Mouse (Mus musculus) lung, postnatal 14 days (tissue): Measurements from ENCODE around the gene Gorasp1.

ENCODE experiments used
- DNase-seq: peaks from one replicate; pipeline ENCODE4 v3.0.0; 2021

The Gorasp1 gene

DNA sequence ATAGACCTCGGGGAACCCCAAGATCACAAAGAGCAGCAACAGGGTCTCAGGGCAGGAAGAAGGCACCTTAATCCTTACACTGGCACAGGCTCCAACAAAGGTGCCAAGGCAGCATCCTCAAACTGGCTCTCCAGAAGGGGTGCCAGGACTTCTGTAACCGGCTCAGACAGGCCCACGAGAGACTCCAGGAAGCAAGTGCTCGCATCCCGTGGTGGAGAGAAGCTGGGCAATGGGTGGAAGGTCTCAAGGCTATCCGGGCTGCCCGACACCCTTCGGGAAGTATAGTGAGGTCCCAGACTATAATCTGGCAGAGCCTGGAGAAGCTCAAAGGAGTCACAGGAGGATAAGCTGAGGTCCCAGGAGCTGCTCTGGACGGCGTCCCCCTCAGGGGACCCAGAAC lies 34.8 kb upstream of the Gorasp1 start:
- no peak for DNase-seq

DNA sequence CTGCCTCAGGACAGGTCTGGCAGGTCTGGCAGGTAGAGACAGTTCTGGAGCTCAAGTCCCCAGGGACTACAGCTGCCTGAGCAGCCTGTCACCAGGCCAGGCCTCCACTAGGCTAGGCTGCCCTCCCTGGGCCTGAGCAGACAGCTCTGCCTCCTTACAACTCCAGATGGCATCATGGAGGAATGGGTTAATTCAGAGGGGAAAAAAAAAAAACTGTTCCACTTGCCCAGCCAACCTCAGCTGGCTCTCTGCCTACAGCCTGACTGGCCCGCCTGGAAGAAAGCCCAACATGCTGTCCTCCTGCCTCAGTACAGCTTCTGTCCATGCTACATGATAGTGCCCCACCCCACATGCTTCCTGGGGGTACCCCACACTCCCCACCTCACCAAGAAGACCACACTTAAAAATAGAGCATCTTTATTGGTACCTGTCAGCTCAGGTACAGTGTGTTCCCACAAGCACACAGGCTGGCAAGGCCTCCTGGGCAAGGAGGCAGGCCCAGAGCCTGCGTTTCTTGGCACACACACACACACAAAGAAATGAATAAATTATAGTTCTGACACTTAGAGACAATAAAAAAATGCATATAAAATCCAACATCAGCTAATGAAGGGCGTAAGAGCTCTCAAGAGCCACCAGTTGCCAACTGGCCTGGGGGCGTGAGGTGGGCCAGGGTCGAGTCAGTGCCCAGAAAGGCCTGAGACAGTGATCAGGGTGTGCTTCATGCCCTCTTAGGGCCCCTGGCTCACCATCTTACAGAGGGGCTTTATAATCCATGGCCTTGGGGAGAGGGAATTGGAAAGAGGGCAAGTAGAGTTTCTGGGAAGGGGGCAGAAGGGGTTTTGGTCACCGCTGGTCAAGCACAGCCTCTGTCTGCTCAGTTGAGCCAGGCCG lies 33.6 kb upstream of the Gorasp1 start:
- DNase-seq = no peak

DNA sequence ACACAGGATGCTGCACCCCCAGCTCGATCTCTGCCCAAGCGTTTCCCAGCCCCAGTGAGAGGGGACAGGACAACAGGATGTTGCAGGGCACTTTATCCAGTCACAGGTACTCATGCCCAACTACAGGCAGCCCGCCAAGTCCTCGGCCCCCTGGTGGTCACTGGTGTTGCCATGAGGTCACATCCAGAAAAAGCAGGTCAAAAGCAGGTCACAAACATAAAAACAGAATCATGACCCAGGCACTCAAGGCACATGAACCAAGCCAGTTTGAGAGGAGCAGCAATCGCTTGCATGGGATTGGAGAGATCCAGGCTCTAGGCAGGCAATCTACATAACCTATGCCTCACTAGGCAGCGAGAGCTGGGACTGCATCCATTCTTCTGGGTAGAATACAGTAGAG lies 32.9 kb upstream of the Gorasp1 start:
- DNase-seq = peak; percentile 78

DNA sequence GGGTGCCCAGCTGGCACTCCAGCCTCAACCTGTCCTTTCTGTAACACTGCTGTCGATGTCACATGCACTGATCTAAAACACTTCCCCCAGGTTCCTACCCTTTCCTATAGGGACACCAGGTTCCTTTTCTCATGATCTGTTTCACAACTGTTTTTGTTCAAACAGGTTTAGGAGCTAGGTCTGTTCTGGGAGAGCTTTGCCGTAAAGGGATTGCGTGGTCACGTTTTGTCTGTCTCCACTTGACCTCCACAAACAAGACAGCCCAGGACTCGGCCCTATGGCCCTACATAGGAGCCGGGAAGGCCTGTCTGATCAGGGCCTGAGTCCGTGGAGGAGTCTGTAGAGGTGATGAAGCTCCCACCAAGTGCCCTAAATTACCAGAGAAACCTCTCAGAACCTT lies 32.4 kb upstream of the Gorasp1 start:
- DNase-seq = no peak

DNA sequence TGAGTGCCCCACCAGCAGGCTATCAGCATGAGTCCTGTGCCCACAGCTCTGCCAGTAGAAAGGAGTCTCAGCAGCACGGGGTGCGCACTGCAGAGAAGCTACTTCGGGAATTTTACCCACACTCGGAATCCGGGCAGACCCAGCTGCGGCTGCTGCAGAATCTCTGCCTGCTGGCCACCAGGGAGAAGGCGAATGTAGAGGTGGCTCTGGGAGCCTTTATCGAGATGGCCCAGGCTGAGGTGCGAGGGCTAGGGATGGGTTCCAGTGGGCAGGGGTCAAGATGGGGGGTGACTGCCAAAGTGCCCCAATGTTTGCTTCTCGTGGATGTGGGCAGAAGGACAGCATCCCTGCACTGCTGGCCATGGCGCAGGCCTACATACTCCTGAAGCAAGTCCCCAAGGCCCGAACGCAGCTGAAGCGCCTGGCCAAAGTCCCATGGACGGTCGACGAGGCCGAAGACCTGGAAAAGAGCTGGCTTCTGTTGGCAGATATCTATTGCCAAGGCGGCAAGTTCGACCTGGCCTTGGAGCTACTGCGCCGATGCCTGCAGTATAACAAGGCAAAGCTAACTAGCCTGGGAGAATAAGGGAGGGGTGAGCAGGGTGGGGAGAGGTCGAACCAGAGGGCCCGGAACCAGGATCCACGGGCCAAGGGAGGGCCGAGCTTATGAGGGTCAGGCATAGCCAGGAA lies 29.0 kb upstream of the Gorasp1 start:
- DNase-seq = no peak

DNA sequence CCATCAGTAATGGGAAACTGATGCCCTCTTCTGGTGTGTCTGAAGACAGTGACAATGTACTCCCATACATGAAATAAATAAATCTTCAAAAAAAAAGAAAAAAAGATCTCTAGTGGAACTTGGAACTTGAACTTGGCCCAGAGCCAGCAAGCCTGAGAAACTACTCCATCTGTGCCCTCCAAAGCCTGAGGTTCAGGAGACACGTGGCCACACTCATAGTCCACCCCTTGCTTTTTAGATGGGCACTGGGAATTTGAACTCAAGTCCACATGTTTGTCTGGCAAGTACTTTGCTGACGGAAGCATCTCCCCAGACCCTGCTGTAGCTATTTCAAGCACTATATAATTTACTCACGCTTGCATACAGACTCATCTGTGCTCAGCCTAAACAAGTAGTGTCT lies 27.8 kb upstream of the Gorasp1 start:
- no peak for DNase-seq

DNA sequence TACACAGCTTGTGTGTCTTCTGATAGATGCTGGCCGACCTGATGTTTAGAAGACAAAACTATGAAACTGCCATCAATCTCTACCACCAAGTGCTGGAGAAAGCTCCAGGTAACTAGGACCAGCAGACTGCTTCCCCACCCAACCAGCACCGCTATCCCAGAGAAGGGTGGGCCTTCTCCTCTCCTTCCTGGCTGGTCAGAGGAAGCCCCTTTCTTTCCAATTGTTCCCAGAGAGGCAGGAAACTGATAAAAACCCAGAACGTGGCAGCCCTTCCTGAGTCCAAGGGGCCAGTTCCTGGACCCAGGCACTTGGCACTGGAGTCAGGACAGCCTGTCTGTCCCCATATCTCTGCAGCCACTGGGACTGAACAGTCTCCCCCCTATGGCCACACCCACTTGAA lies 26.8 kb upstream of the Gorasp1 start:
- DNase-seq = peak; percentile 60

DNA sequence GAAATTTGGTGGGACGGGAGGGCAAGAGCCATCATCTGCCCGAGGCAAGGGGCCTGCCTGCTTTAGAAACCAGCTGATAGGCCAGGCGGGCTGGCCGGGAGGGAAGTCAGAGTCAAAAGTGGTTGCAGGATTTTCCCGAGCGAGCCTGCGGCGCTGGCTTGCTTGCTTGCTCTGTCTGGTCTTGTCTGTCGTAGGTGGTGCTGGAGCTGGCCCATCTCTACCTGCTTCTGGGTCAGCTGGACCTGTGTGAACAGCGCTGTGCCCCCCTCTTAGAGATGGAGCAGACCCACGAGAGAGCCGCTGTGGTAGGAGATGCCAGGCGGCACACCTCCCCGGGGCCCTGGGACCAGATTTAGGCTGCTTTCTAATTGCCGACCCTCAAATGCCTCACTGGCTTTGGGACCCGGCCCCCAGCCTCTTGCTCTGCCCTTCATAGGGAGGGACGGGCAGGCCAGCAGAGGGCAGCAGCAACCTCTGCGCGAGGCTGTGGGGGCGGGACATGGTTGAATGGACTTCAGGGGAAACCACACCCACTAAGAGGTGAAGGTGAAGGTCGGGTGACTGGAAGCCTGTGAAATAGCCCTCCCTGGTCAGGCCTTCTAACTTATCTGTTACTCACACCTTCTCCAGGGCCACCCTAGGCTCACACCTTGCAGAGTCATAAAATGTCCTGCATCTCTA lies 25.8 kb upstream of the Gorasp1 start:
- peak; percentile 87 for DNase-seq

DNA sequence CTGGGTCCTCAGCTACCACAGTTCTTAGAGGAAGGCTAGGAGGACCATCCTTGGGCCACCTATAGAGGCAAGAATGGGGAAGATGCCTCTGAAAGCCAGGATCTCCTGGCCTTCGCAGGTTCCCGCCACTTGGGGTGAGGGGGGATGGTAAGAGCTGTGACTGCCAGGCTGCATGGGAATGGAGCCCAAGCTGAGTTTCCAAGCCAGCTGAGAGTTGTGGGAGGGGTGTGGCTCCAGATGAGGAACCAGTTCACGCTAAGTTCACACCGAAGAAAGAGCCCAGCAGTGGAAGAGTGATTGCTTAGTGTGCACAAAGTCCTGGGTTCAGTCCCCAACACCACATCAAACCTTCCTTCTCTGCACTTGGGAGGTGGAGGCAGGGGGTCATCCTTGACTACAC lies 24.9 kb upstream of the Gorasp1 start:
- DNase-seq = no peak

DNA sequence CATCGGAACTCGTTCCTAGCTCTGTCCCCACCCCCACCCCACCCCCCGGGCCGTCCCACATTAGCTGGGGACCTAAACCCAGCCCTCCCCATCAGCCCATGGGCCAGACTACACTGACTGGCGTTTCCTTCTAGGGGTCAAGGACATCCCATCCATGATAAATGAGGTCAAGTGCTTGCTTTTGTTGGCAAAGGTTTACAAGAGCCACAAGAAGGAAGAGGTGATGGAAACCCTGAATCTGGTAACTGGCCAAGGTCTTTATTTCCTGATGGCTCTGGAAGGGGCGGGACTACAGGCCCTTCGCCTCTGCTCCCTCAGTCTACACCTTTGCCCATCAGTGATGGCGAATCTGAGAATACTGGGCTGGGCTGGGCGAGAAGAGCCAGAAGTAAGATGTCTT lies 21.5 kb upstream of the Gorasp1 start:
- no peak for DNase-seq

DNA sequence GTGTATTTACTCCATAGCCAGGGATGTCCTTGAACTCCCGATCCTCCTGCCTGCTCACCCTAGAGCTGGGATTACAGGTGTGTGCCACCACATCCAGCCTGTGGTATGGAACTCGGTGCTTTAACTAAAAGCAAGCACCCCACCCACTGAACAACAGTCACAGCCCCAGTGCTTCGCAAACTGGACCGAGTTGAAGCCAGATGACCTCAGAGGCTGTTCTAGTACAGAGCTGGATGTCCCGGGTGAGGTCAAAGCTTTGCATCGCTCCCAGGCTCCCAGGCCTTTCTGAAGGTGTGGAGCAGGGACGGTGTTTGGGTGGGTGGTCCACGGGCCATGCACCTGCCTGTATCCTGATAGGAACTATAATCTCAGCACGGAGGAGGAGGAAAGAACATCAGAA lies 14.0 kb upstream of the Gorasp1 start:
- no peak for DNase-seq

DNA sequence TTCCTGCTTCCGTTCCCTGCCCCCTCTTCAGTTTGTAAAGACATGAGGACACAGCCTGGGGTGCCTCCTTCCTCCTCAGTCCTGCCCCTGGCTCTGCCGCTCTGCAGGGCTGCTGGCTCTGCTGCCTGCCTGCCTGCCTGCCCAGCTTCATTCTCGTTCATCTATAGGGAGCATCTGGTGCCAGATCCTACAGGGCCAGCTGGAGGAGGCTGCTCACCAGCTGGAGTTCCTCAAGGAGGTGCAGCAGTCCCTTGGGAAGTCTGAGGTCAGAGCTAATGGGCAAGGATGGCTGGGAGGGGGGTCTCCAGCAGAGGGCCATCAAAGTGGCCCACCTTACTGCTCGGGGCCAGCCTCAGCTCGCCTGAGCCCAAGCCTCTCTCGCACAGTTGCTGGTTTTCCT lies 13.1 kb upstream of the Gorasp1 start:
- no peak for DNase-seq

DNA sequence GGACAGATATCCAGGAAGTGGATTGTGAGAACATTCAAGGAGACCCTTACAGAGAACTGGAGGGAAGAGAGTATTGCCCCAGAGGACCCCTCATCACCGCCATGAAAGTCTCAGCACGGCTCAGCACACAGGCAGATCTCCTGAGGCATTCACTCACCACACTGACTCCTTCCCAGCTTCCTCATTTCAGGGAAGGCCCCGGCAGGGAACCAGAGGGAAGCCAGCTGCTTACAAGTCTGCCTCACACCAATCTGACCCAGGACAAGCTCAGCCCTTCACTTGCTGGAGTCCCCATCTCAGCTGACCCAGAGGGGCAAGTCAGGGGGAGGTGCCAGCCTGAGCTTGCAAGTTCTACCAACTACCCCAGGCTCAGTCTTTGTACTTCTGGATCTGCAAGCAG lies 11.4 kb upstream of the Gorasp1 start:
- DNase-seq = no peak

DNA sequence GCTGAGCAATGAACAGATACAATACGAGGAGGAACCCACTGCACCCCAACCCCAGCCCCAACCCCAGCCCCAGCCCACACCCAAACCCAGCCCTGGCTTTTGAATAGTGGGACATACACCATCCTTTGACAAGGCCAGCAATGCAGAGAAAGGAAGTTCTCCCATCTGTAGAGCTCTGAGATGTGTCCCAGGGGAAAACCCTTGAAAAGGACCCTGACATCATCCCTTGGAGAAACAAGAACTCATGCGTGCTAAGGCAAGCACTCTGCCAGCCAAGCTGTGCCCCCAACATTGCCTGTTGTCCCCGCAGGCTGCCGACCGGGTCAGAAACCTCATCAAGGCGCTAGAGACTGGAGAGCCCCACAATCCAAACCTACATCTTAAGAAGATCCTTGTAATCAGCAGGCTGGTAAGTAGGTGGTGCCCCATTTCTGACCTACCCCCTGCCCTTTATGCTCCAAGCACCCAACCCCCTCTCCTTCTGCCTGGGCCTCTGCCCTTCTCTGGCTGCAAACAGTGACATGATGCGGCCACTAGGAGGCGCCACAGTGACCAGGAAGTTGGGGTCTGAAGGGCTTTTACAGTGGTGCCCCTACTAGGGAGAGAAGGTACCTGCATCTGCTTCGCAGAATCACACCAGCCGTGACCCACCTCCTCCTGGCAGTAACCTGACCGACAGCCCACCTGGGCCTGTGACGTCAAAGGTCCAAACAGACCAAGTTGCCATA lies 8.0 kb upstream of the Gorasp1 start:
- DNase-seq = peak; percentile 23

DNA sequence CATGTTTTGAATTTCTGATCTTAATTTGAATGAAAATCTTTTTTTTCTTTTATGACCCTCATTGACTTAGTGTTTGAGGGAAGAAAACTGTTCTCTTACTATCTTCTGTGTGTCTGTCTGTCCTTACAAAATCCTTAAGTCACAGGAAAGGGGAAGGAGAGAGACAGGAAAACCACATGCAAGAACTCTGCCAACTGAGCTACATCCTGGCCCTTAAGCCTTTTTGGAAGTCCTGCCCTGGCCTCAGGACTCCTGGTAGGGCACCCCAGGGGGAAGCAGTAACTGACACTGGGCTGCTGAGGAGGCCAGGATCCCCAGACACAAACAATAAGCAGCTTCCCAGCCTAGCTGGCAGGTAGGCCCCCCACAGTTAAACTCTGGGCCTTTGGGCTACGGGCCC lies 6.0 kb upstream of the Gorasp1 start:
- DNase-seq = no peak

DNA sequence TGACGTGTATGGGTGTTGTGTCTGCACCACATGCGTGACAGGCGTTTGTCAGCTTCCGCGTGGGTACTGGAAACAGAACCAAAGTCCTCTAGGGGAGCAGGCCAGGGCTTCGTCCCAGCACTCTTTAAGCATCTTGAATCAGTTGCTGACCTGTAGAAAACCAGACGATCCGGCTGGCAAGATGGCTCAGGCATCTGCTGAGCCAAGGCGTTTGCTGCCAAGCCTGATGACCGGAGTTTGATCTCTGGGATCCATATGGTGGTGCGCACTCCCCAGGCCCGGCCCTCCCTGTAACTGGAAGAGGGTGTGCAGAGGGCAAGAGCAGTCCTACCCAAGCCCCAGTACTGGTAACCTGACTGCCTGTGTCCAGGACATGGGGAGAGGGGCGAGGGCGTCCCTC lies 4.5 kb upstream of the Gorasp1 start:
- DNase-seq = no peak

DNA sequence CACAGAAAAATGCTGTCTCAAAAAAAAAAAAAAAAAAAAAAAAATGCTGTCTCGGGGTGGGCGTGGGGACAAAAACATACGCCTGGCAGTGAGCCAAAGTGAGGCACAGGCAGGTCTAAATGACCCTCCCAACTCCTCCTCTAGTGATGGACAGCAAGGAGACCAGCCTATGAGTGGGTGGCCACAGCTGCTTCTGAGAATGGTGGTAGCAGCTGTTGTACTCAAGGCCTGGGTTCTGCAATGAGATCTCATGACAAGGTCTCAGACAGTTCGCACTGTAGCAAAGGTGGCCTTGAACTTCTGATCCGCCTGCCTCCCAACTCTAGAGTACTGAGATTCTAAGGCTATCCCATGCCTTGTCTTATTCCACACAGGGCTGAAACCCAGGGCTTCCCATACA lies 4.0 kb upstream of the Gorasp1 start:
- no peak for DNase-seq

DNA sequence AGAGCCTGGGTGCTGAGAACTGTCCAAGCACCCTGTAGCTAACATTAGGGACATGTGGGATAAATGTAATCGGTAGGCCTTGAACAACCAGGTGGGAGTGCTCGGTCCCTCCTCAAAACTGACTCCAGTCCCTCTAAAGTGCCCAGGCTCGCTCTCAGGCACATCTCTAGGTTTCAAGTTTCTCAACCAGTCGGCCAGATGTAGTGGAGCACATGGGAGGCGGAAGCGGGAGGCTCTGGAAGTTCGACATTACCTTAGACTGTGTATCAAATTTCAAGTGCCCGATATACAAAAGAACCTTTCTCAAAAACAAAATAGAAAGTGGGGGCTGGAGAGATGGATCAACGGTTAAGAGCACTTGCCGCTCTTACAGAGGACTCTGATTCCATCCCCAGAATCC lies 2.3 kb upstream of the Gorasp1 start:
- no peak for DNase-seq

DNA sequence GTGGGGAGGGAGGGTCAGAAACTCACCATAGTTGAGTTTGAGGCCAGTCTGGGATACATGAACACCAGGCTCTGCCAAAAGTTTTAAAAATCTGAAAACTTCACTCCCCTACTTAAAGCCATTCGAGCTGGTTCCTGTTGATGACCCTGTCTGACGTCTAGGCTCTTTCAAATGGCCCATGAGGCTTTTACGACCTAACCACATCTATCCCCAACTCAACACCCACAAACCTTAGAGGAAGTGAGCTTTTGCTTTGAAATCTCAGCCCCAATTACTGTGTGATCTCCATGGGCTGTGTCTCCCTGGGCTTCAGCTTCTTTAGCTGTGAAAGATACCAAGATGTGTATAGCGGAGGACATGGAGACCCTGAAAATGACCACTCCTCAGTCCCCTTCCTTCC lies 1.1 kb upstream of the Gorasp1 start:
- DNase-seq = no peak

DNA sequence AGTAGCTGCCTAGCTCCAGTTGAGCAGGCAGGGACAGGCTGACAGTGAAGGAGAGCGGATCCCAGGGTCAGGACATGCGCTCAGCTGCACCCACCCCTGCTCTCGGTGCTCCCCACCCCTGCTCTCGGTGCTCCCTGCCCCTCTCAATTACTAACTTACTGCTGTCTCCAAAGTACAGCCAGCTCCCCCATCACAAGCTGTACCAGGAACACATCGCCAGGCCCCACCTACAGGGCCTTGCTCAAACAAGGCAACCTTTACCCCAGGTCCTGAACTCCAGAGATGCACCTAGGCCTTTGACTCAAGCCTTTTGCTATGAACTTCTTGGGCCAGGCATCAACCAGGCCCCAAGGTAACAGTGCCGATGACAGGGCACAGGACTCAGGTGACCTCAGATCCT lies 3.7 kb downstream of the Gorasp1 start:
- DNase-seq = no peak

DNA sequence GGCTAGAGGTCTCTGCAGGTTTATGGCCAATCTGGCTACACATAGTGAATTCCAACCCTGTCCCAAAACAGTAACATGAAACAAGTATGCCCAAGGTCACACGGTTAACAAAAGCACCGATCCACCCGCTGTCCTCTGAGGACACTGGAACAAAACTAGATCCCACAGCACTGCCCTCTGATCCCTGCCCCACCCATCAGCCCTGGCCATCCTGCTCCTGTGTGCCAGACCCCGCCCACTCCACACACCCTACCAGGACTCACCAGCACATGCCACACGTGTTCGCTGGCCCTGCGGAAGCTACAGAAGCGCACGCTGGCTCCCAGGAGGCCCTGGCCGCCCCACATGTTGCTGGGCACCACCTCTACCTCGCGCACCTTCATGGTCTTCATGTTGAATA lies 5.0 kb downstream of the Gorasp1 start:
- DNase-seq = no peak

DNA sequence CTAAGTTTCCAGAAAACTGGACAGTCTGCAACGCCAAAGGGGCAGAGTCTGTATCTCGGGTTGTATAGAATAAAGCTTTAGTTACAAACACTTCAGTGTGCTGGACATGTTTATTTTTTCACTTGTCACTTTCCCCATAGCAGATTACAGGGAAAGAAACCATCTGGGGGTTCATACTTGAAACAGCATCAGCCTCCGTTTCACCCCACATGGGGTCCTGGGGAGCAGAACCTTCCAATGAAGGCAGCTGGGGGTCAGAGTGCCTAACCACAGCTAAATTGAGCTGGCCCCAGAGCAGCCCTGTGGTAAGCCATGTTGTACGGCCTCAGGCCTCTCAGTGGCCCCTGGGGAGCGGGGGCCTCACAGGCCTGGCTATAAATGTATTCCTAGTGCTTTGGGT lies 10.9 kb downstream of the Gorasp1 start:
- DNase-seq = no peak

DNA sequence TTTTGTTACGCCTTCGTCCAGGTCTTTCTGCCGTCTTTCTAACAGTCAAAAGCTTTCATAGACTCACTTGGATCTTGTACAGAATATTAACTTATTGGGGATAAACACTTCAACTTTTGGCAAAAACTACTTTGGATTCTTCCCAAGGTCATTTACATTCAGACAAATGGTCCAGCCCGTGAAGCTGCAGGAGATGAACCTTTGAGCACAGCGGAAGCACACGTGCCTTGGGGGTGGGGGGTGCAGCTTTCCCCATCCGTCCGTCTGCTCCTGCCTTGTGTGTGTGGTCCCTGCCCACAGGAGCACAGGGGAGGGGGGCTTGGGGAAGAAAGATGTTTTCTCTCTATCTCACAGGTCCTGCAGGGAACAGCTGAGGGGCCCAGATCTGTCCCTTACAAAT lies 11.6 kb downstream of the Gorasp1 start:
- no peak for DNase-seq
